Mouse (Mus musculus) neural tube, embryonic 14.5 days (tissue): Measurements from ENCODE around the gene Shisa5. TPM values are rescaled to one million over a fixed set of nuclear protein-coding genes. Genes with fewer than 3 reads are reported as not detected.

Experiments
- ATAC-seq: fragments of 200-750 bp; cut with Nextera tagmentation; 2 replicates; pipeline ENCODE4 v1.8.0; 2017; ENCODE audit warnings: low read depth, mild to moderate bottlenecking, moderate TSS enrichment, moderate library complexity
- H3K27ac ChIP-seq: fragments of 300-500 bp; sonication (generic); 2 replicates; pipeline ENCODE4 v1.5.1; 2014; ENCODE audit warnings: low read depth, mild to moderate bottlenecking, control low read depth, low read length, moderate library complexity, mixed read lengths
- H3K27me3 ChIP-seq: fragments of 300-500 bp; sonication (generic); 2 replicates; pipeline ENCODE4 v1.6.1; 2014; ENCODE audit warnings: low read length; ENCODE audit not compliant: control insufficient read depth, insufficient read depth
- H3K36me3 ChIP-seq: fragments of 300-500 bp; sonication (generic); 2 replicates; pipeline ENCODE4 v1.6.1; 2014; ENCODE audit warnings: low read length, mixed read lengths; ENCODE audit not compliant: control insufficient read depth, insufficient read depth
- H3K4me1 ChIP-seq: fragments of 300-500 bp; sonication (generic); 2 replicates; pipeline ENCODE4 v1.6.1; 2014; ENCODE audit warnings: low read length; ENCODE audit not compliant: control insufficient read depth, insufficient read depth
- H3K4me2 ChIP-seq: fragments of 300-500 bp; sonication (generic); 2 replicates; pipeline ENCODE4 v1.6.1; 2014; ENCODE audit warnings: mild to moderate bottlenecking, low read depth, low read length, control low read depth
- H3K4me3 ChIP-seq: fragments of 300-500 bp; sonication (generic); 2 replicates; pipeline ENCODE4 v1.5.1; 2014; ENCODE audit warnings: low read depth, low read length, control low read depth, mixed read lengths
- H3K9ac ChIP-seq: fragments of 300-500 bp; sonication (generic); replicated peaks from 2 replicates; pipeline ENCODE4 v1.6.1; 2014; ENCODE audit warnings: low read depth, mild to moderate bottlenecking, control low read depth, low read length, mixed read lengths
- H3K9me3 ChIP-seq: fragments of 300-500 bp; sonication (generic); 2 replicates; pipeline ENCODE4 v1.6.1; 2016; ENCODE audit warnings: low read length; ENCODE audit not compliant: control insufficient read depth
- WGBS: fragments of 180-500 bp; shearing (Covaris S2); extraction: QIAGEN DNeasy Blood & Tissue Kit; methylation state at CpG from one replicate; pipeline ENCODE4 v1.1.7; 2014; 5-methylcytosine and 5-hydroxymethylcytosine counted together
- polyA plus RNA-seq: library from polyadenylated mRNA; unstranded; fragments of >200 nt; fragmentation: Nextera tagmentation; extraction: Ambion mirVana; gene quantifications from 2 replicates; pipeline ENCODE4 v1.2.1, GENCODE M21; 2014

Shisa5 gene
- polyA plus RNA-seq, 1 experiment from 2014 or later: 55.4 TPM

DNA sequence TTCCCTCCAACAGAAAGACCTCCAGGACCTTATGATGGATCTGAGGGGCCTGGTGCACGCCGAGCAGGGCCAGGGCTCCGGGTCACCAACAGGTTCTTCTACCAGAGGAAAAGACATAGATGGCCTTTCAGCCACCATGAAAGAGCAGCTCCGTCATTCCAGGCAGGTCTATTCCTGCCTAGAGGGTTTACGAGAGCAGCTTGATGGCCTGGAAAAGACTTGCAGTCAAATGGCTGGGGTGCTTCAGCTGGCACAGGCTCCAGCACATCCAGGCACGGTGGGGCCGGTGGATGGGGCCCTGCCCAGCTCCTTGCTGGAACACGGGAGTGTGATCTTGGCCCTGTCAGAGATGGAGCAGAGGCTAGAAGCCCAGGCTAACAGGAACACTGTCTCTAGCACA lies 53.4 kb downstream of the Shisa5 start:
- H3K4me3 ChIP-seq: no peak overlapping the region
- no peaks in the 10 kb centered on the region for H3K27me3 ChIP-seq
- no peak overlapping the region for H3K9ac ChIP-seq
- H3K27ac ChIP-seq: no peak overlapping the region
- no peak overlapping the region for H3K4me2 ChIP-seq
- H3K4me1 ChIP-seq: peaks cover 17% of the 10 kb centered on the region
- 0 out of 2 replicates have a peak, but pooled peaks cover 3% of the 10 kb centered on the region for H3K36me3 ChIP-seq
- WGBS: 86% methylated on average over 8 of the region's 8 CpGs
- H3K9me3 ChIP-seq: no peaks in the 10 kb centered on the region
- ATAC-seq: no peak

DNA sequence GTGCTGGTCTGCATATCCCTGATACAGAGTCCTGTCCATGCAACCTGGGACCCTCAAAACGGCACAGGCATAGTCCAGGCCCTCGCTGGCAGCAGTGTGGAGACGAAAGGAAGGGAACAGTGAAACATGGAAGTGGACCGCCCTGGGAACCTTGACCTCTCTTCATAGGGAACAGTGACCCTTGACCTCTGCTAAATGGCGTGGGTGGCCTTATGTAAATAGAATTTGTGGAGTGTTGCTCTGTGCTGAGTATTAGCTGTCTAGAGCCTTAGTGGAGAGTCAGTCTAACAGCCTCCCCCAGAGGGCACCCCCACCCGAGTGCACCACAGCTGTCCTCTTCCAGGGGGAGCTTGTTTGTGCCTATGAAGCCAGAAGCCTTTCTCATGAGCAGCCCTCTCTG lies 54.4 kb downstream of the Shisa5 start:
- H3K4me3 ChIP-seq: no peak overlapping the region
- H3K9ac ChIP-seq: no peak overlapping the region
- no peak for ATAC-seq
- H3K27ac ChIP-seq: no peak overlapping the region
- H3K4me1 ChIP-seq: peaks cover 27% of the 10 kb centered on the region
- no peaks in the 10 kb centered on the region for H3K9me3 ChIP-seq
- no peaks in the 10 kb centered on the region for H3K27me3 ChIP-seq
- WGBS: 54% methylated on average over 6 of the region's 6 CpGs
- no peak overlapping the region for H3K4me2 ChIP-seq
- H3K36me3 ChIP-seq: 0 out of 2 replicates have a peak, but pooled peaks cover 3% of the 10 kb centered on the region

- peak overlapping the region; percentile 95 for H3K9ac ChIP-seq
- no peak for ATAC-seq
Measured at GRCm38 (mm10) chr9:109093786-109094552, 55.6 kb downstream of the Shisa5 start.

GRCm38 (mm10) chr9:109094553-109095136 lies 56.3 kb downstream of the Shisa5 start:
- Histone ChIP-seq H3K4me2 (peak overlapping the region; percentile 95), H3K4me3 (peak overlapping the region; percentile 78), H3K9me3 (no peaks in the 10 kb centered on the region), H3K9ac (peak overlapping the region; percentile 95), H3K27me3 (no peaks in the 10 kb centered on the region), H3K36me3 (peaks cover 4% of the 10 kb centered on the region), H3K4me1 (peaks cover 41% of the 10 kb centered on the region), H3K27ac (peak overlapping the region; percentile 100)
- 2% methylated on average over 21 of the region's 21 CpGs for WGBS
- no peak; the same call in 1 of the 2 replicates for ATAC-seq

More at GRCm38 (mm10) chr9:109093786-109094552, 55.6 kb downstream of the Shisa5 start:
- peaks cover 37% of the 10 kb centered on the region for H3K4me1 ChIP-seq
- peak overlapping the region; percentile 100 for H3K27ac ChIP-seq
- peak overlapping the region; percentile 78; the same call in 1 of the 2 replicates for H3K4me3 ChIP-seq
- no peaks in the 10 kb centered on the region for H3K27me3 ChIP-seq
- 17% methylated on average over 11 of the region's 11 CpGs for WGBS
- H3K9me3 ChIP-seq: no peaks in the 10 kb centered on the region
- H3K4me2 ChIP-seq: peak overlapping the region; percentile 95
- H3K36me3 ChIP-seq: 0 out of 2 replicates have a peak, but pooled peaks cover 3% of the 10 kb centered on the region

DNA sequence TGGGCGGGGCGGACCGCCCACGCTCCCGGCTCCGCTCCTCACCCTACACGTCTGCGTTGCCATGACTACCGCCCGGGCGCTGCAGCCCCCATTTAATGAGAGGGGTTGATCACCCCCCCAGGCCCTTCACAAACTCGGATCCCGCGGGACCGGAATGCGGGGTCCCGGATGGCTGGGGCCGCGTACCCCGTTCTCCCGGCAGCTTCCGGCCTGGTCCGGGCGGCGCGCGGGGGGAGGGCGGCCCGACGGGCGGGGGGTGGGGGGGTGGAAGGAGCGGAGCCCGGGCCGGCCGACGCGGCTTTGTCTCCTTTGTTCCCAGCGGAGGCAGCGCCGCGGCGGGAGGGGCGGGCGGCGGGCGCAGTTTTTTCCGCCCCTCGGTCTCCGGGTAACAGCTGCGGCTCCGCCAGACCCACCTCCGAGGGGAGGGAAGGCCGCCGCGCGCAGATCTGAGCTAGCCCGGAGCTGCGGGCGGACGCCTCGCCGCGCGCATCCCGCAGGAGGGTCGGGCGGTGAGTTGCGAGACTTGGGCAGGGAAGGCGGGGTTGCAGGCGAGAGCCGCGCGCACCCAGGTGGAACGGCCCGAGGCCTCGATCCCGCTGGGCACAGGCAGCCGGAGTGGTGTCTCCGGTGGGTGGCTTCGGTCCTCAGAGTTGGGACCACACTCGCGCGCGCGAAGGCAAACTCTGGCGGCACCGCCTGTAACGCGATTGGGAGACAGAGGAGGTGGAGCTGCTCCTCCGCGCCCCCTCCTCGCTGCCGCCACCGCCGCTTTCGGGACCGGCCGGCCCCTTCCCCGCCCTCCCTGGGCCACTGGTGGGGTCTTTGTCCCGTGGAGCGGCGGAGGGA lies 57.0 kb downstream of the Shisa5 start, which contains the start of gene Plxnb1:
Plxnb1 (plus strand) TSS at position 253 of the 846 bp plus-strand sequence.
- Histone ChIP-seq H3K4me1 (peaks cover 41% of the 10 kb centered on the region), H3K27ac (peak within 1 kb of the TSS; percentile 100), H3K4me3 (peak within 1 kb of the TSS; percentile 78), H3K9me3 (no peaks in the 10 kb centered on the region), H3K27me3 (no peaks in the 10 kb centered on the region), H3K4me2 (peak within 1 kb of the TSS; percentile 95), H3K9ac (peak within 1 kb of the TSS; percentile 95), H3K36me3 (peaks cover 11% of the 10 kb centered on the region)
- peak; percentile 62 for ATAC-seq
- under 1% methylated on average over 88 of the region's 102 CpGs for WGBS

GRCm38 (mm10) chr9:109096251-109096661 lies 57.9 kb downstream of the Shisa5 start:
- Histone ChIP-seq H3K4me3 (peak overlapping the region; percentile 78), H3K9ac (peak overlapping the region; percentile 95), H3K27me3 (no peaks in the 10 kb centered on the region), H3K36me3 (peaks cover 13% of the 10 kb centered on the region), H3K9me3 (no peaks in the 10 kb centered on the region), H3K4me1 (peaks cover 41% of the 10 kb centered on the region), H3K4me2 (peak overlapping the region; percentile 95), H3K27ac (peak overlapping the region; percentile 100)
- 9% methylated on average over 9 of the region's 9 CpGs for WGBS
- no peak for ATAC-seq

- H3K36me3 ChIP-seq: peaks cover 13% of the 10 kb centered on the region
- H3K9me3 ChIP-seq: no peaks in the 10 kb centered on the region
- peak overlapping the region; percentile 95 for H3K9ac ChIP-seq
- no peaks in the 10 kb centered on the region for H3K27me3 ChIP-seq
- peak overlapping the region; percentile 78 for H3K4me3 ChIP-seq
- 21% methylated on average over 6 of the region's 6 CpGs for WGBS
- no peak for ATAC-seq
- peak overlapping the region; percentile 100 for H3K27ac ChIP-seq
- H3K4me2 ChIP-seq: peak overlapping the region; percentile 95
- peaks cover 41% of the 10 kb centered on the region for H3K4me1 ChIP-seq
Measured at GRCm38 (mm10) chr9:109096856-109097255, 58.5 kb downstream of the Shisa5 start.

DNA sequence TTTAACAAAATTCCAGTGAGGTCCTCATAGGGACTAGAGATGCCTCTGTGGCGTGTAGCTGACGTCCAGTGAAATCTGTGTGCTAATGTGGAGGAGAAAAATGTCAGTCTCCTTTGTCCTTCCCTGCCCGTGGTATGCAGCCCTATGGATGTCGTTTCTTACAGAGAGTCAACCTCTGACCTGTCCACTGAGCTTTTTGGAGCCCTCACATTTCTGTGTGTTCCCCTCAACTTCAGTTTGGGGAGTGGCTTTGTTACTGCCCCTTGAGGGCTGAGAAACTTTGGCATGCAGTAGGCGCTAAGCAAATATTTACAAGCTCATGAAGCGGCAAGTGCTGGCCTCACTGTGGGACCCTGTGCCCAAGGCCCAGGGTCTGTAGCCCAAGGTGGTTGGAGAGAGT lies 58.9 kb downstream of the Shisa5 start:
- peak overlapping the region; percentile 95 for H3K4me2 ChIP-seq
- H3K4me1 ChIP-seq: peaks cover 41% of the 10 kb centered on the region
- 11% methylated on average over 6 of the region's 6 CpGs for WGBS
- no peaks in the 10 kb centered on the region for H3K27me3 ChIP-seq
- H3K9me3 ChIP-seq: no peaks in the 10 kb centered on the region
- peak overlapping the region; percentile 100 for H3K27ac ChIP-seq
- peak overlapping the region; percentile 78 for H3K4me3 ChIP-seq
- ATAC-seq: no peak
- H3K9ac ChIP-seq: peak overlapping the region; percentile 95
- H3K36me3 ChIP-seq: peaks cover 13% of the 10 kb centered on the region
